Mouse (Mus musculus): Measurements from ENCODE around the gene H2afv. TPM values are rescaled to one million over a fixed set of nuclear protein-coding genes. Genes with fewer than 3 reads are reported as not detected.
"Not testable (repeated sequence)": the region's sequence is repeated elsewhere in the genome, so short reads cannot be mapped to it uniquely, and the experiment has no call there.

Gene H2afv
- total RNA-seq, 2 experiments from 2014 or later: 36.3 to 45.4 TPM

- no peak for DNase-seq (ENCODE audit: low spot score in 2 of 2)
Observed at GRCm38 (mm10) chr11:6471054-6471453, 26.8 kb upstream of the H2afv start.

DNA sequence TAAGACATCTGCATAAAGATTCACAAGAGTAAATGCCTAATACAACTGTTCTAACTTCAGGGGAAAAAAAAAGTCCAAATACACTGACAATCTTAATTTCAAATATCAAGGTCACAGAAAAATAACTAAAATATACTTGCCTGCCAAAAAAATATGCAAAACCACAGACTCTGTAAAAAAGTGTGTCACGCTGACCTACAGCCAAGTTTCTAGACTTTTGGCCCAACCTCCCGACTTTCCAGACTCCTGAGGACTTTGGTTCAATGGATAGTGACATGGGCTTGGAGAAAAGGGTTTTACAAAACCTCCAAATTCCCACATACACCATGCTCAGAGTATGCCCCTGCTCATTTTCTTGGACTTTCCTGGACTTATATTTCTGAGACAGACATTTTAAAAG is 24.3 kb upstream of the H2afv start:
- DNase-seq (ENCODE audit: low spot score in 2 of 2): no peak

DNA sequence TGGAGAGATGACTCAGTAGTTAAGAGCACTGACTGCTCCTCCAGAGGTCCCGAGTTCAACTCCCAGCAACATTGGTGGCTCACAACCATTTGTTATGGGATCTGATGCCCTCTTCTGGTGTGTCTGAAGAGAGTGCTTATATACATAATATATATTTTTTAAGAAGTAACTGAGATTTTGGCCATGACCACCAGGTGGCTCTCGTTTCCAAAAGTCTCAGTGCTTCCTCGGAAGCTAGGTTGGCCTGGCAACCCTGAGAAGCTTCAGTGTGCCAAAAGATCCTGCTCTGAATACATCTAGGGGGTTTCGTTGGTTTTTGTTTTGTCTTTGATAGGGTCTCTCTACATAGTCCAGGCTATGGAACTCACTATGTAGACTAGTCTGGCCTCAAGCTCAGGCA is 20.9 kb upstream of the H2afv start:
- peak; percentile 22 to 66 for DNase-seq (ENCODE audit: low spot score in 2 of 2)

DNA sequence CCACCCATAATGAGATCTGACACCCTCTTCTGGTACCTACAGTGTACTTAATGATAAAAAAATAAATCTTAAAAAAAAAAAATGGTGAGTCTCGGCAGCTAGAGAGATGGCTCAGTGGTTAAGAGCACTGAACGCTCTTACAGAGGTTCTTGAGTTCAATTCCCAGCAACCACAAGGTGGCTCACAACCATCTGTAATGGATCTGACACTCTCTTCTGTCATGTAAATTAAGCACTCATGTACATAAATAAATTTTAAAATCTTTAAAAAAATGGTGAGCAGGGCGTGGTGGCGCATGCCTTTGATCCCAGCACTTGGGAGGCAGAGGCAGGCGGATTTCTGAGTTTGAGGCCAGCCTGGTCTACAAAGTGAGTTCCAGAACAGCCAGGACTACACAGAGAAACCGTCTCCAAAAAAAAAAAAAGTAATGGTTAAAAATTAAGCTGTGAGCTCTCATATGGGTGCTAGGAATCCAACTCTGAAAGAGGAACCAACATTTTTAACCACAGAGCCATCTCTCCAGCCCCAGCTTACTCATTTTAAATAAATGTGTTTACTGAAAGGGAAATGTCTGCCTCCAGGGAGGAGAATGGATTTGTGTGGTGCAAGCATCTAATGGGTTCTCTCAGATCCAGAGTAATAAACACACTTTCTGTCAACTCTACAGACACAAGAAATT is 19.1 kb upstream of the H2afv start:
- no peak for DNase-seq (ENCODE audit: low spot score in 2 of 2)

DNA sequence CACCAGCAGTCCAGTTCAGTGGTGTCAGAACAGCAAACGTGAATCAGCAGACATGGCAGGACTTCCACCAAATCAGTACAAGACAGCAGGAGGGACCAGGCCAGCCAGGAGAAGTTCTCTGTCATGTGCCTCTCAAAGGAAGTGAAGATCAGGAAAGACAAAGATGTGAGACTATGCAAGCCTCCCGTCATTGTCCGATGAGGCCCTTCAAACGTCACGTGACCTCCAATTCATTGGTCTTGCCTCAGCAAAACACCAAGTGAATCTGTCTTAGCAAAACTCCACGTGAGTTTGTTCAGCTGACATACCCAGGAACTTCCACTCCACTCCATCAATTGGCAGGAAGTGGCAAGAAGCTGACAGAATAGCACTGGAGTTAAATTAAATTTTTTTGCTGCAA is 11.8 kb upstream of the H2afv start:
- DNase-seq (ENCODE audit: low spot score in 2 of 2): no peak

GRCm38 (mm10) chr11:6448155-6448554 is 3.9 kb upstream of the H2afv start:
- DNase-seq (ENCODE audit: low spot score in 2 of 2): not testable (repeated sequence)

GRCm38 (mm10) chr11:6447493-6447892 is 3.2 kb upstream of the H2afv start:
- DNase-seq (ENCODE audit: low spot score in 2 of 2): no peak

DNA sequence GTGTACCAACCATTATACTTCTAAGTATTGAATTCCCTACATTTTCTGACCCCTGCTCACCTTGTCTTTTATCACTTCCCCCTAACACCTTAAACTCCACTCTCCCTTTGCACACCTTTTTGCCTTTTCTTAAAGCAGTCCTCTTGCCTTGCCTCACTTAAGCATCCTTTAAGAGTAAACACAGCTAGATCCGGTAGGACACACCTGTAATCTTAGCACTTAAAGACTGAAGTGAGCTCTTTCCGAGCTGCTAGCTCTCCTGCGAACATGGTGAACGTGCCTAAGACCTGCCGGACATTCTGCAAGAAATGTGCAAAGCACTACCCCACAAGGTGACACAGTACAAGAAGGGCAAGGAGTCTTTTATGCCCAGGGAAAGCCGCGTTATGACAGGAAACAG is 1.7 kb upstream of the H2afv start:
- DNase-seq (ENCODE audit: low spot score in 2 of 2): no peak

- no peak for DNase-seq (ENCODE audit: low spot score in 2 of 2)
Observed at GRCm38 (mm10) chr11:6445441-6445840, 1.2 kb upstream of the H2afv start.

DNA sequence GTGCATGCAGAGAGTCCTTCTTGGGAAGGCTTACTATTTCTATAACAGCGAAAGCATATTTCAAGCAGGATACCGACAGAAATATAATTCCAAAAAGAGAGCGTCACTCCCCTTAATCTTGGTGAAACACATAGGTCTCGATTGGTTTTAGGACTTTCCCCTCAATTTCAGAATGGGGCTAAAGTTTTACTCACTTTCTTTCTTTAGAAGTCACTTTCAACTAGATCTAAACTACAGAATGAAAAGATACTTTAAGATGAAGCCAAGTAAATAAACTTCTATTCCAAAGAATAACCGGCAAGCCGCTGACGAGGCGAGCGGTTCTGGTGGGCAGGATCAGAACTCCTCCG is 541 bp downstream of the H2afv start:
- DNase-seq (ENCODE audit: low spot score in 2 of 2): no peak

DNA sequence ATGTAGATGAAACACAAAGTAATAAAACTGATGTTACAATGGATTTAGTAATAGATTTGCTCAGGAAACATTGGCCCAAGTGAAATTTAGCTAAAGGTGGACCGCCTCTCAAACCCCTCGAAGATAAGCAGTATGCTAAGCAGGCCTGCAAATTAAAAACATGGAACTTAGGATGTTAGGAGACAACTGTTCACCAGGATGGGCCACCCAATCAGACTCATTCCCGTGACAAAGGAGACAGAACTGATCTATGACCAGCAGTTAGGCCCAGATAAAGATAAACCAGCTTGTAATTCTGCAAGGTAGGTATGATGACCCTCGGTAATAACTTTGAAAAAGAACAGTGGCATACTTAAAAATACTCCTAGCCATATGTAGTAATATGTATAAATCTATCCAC is 1.1 kb downstream of the H2afv start:
- no peak for DNase-seq (ENCODE audit: low spot score in 2 of 2)

DNA sequence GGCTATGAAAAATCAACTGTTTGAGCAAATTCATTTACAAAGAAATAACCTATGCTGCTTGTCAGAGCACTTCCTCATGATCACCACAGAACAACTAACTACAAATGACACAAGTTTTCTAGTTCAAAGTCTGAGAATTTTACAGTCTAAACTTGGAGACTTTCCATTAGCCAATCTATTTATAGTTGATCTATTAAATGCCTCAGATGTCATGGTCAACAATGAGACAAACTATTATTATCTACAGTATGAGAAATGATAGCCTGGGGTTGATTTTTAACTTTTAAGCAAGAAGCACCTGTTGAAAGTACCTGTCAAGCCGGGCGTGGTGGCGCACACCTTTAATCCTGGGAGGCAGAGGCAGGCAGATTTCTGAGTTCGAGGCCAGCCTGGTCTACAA is 1.7 kb downstream of the H2afv start:
- DNase-seq (ENCODE audit: low spot score in 2 of 2): no peak

GRCm38 (mm10) chr11:6440171-6440570 is 4.1 kb downstream of the H2afv start:
- no peak for DNase-seq (ENCODE audit: low spot score in 2 of 2)

DNA sequence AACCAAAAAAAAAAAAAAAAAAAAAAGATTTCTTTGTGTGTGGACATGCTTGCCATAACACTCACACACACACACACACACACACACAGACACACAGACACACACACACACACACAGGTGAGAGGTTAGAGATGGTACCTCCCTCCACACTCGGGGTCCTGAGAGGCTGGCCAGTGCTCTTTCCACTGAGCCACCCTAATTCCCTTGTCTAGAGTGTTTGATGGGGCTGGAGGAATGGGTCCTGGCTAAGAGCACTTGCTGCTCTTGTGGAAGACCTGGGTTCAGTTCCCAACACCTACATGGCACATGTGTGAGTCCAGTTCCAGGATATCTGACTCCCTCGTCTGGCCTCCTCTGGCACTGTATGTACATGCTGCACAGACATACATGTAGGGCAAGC is 6.6 kb downstream of the H2afv start:
- no peak for DNase-seq (ENCODE audit: low spot score in 2 of 2)

- DNase-seq (ENCODE audit: low spot score in 2 of 2): peak in 1 of 2 experiments; percentile 34
Observed at GRCm38 (mm10) chr11:6436442-6436841, 7.8 kb downstream of the H2afv start.

GRCm38 (mm10) chr11:6430186-6430585 is 14.1 kb downstream of the H2afv start:
- DNase-seq (ENCODE audit: low spot score in 2 of 2): no peak

GRCm38 (mm10) chr11:6420722-6421350 is 23.4 kb downstream of the H2afv start:
- DNase-seq (ENCODE audit: low spot score in 2 of 2): no peak

GRCm38 (mm10) chr11:6420283-6420703 is 23.9 kb downstream of the H2afv start:
- DNase-seq (ENCODE audit: low spot score in 2 of 2): no peak

- not testable (repeated sequence) for DNase-seq (ENCODE audit: low spot score in 2 of 2)
Observed at GRCm38 (mm10) chr11:6419156-6419555, 25.1 kb downstream of the H2afv start.

DNA sequence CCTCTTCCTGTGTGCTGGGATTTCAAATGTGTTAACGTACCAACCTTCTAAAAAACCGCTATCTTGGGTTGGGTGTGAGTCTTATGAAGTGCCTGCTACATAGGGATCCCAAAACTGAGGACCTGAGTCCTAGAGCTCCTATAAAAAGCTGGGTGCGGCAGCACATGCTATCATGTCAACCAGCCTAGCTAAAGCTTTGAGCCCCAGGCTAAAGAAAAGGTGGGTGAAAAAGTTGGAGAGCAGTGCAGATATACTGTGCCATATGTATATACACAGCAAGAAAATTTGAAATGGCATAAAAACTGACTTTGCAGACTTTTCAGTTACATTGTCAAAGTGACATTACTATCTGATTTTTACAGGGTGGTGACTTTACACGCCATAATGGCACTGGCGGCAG is 25.5 kb downstream of the H2afv start:
- no peak for DNase-seq (ENCODE audit: low spot score in 2 of 2)

DNA sequence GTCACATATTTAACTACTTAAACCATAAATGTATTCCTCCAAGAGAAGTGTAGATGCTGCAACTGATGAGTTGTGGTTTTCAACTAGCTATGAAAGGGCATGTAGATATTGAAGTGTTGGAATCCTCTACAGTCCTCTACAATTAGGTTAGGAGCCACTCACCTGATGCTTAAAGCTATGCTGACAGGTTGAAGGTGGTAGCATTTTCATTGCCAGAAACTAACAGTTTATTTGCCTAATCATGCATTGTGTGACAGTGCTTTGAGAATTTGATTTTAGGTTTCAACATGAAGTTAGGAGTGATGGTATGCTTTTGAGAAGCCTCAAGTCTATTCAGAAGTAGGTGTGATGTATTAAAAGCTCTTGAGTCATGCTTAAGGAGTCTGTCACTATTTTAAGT is 26.8 kb downstream of the H2afv start:
- DNase-seq (ENCODE audit: low spot score in 2 of 2): no peak

DNA sequence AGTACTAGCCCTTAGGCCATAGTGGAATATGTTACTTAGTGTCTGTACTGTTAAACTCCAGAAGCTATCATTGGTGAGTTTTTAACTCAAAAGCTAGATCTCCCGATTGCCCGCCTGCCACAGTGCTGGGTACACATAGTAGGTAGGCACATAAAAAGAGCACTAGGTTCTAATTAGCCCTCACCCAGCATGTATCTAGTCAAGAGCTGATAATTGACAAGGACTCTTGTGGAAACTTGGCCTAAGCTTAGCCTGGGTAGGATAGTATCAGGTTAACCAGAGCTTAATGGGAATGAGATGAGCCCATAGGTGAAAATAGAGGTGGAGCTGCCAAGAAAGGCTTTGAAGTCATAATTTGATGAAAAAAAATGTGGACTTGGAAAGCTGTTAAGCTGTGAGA is 27.2 kb downstream of the H2afv start:
- no peak for DNase-seq (ENCODE audit: low spot score in 2 of 2)

DNA sequence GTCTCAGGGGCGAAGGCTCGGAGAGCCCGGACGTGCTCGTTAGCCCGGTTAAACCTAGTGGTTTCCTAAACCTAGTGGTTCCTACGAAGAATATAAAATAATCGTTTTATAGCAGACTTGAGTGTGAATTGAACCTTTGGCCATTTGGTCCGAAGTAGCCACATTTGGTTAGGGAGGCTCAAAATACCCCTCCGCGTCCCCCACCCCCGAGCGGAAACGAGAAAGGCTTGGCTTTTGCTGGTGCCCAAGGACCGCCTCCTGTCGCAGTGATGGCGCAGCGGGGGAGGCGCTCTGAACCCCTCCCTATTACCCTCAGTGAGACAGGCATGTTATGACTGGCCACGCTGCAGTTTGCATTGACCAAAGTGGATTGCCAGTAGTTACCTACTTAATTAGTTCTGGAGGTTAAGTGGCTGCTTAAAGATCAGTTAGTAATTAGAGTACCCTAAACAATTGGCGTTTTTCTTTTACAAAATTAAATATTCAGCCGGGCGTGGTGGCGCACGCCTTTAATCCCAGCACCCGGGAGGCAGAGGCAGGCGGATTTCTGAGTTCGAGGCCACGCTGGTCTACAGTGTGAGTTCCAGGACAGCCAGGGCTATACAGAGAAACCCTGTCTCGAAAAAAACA is 27.7 kb downstream of the H2afv start:
- DNase-seq (ENCODE audit: low spot score in 2 of 2): peak; percentile 76 to 84
